26 mouse cellular contexts compared by ENCODE assay signal in genomic region chr7:48791412-48791811, GRCm38 (mm10). TPM values are rescaled to one million over a fixed set of nuclear protein-coding genes. Genes with fewer than 3 reads are reported as not detected.
"Had no signal": no experiment of that assay in that cellular context is flagged by ENCODE, and none has a peak within 500 bp of the region (broad histone marks: within the 10 kb centered on the region; RNA-seq: fewer than 3 reads in every experiment).

No protein-coding gene starts in this region.

- H3K27me3 ChIP-seq: intestine, embryonic 15.5 days; kidney, embryonic 15.5 days; limb, embryonic 12.5 days; limb, embryonic 15.5 days; liver, embryonic 15.5 days; lung, embryonic 15.5 days; megakaryocyte, embryonic 14.5 days; neural tube, embryonic 12.5 days; stomach, embryonic 15.5 days had no signal

- H3K4me3 ChIP-seq: intestine, embryonic 15.5 days; kidney, embryonic 15.5 days; limb, embryonic 12.5 days; limb, embryonic 15.5 days; liver, embryonic 15.5 days; lung, embryonic 15.5 days; midbrain, embryonic 10.5 days; neural tube, embryonic 12.5 days; stomach, embryonic 15.5 days had no signal

- DNase-seq: kidney, adult 11 months; kidney, adult 8-10 months; kidney, postnatal 10 days; kidney, postnatal 36 days; left cerebral cortex, postnatal 4 days; lung, adult 18-20 months; lung, postnatal 10 days; lung, postnatal 36 days; midbrain, embryonic 14.5 days; right cerebral cortex, adult 18-20 months; right cerebral cortex, postnatal 25 days; spleen, adult 18-20 months; thymus, postnatal 25 days had no signal

- H3K27ac ChIP-seq: intestine, embryonic 15.5 days; kidney, embryonic 15.5 days; limb, embryonic 12.5 days; limb, embryonic 15.5 days; liver, embryonic 15.5 days; lung, embryonic 15.5 days; midbrain, embryonic 10.5 days; neural tube, embryonic 12.5 days; stomach, embryonic 15.5 days had no signal

- H3K9ac ChIP-seq: intestine, embryonic 15.5 days; kidney, embryonic 15.5 days; limb, embryonic 12.5 days; limb, embryonic 15.5 days; liver, embryonic 15.5 days; lung, embryonic 15.5 days; neural tube, embryonic 12.5 days; stomach, embryonic 15.5 days had no signal

- H3K36me3 ChIP-seq: intestine, embryonic 15.5 days; stomach, embryonic 15.5 days had no signal

- H3K9me3 ChIP-seq: intestine, embryonic 15.5 days; kidney, embryonic 15.5 days; limb, embryonic 12.5 days; limb, embryonic 15.5 days; liver, embryonic 15.5 days; lung, embryonic 15.5 days; megakaryocyte, embryonic 14.5 days; midbrain, embryonic 10.5 days; neural tube, embryonic 12.5 days; stomach, embryonic 15.5 days had no signal

- H3K4me1 ChIP-seq: intestine, embryonic 15.5 days had no signal

- H3K4me2 ChIP-seq: intestine, embryonic 15.5 days; limb, embryonic 12.5 days; limb, embryonic 15.5 days; lung, embryonic 15.5 days had no signal

- ATAC-seq: intestine, embryonic 15.5 days had no signal

RNA-seq across cellular contexts. Expression of gene Csrp3, which starts 56.4 kb away (rescaled TPM):
- total RNA-seq: layer of hippocampus, postnatal 14 days; left cerebral cortex, postnatal 14 days; left cerebral cortex, postnatal 4 days; midbrain, postnatal 0 days had no signal
